Mouse (Mus musculus) kidney, postnatal 0 days (tissue): Measurements from ENCODE around the gene Vwf. TPM values are rescaled to one million over a fixed set of nuclear protein-coding genes. Genes with fewer than 3 reads are reported as not detected.

ENCODE experiments used
- ATAC-seq: fragments of 200-750 bp; cut with Nextera tagmentation; replicated peaks from 2 replicates; pipeline ENCODE4 v1.8.0; 2017; ENCODE audit warnings: low read depth, moderate number of reproducible peaks, moderate TSS enrichment, moderate library complexity; ENCODE audit not compliant: low FRiP score
- DNase-seq: peaks from one replicate; pipeline ENCODE4 v3.0.0-alpha.2; 2016; ENCODE audit warnings: low spot score
- H3K27ac ChIP-seq: fragments of 300-500 bp; sonication (generic); 2 replicates; pipeline ENCODE4 v1.5.1; 2014; ENCODE audit warnings: mild to moderate bottlenecking
- H3K27me3 ChIP-seq: fragments of 300-500 bp; sonication (generic); 2 replicates; pipeline ENCODE4 v1.6.1; 2014; ENCODE audit warnings: low read length, mixed read lengths; ENCODE audit not compliant: insufficient read depth
- H3K36me3 ChIP-seq: fragments of 300-500 bp; sonication (generic); 2 replicates; pipeline ENCODE4 v1.6.1; 2014; ENCODE audit warnings: low read length, mixed read lengths; ENCODE audit not compliant: insufficient read depth
- H3K4me1 ChIP-seq: fragments of 300-500 bp; sonication (generic); replicated peaks from 2 replicates; pipeline ENCODE4 v1.6.1; 2014; ENCODE audit warnings: antibody characterized with exemption, low read length, mixed read lengths; ENCODE audit not compliant: insufficient read depth
- H3K4me2 ChIP-seq: fragments of 300-500 bp; sonication (generic); 2 replicates; pipeline ENCODE4 v1.6.1; 2014; ENCODE audit warnings: mild to moderate bottlenecking, low read length, moderate library complexity, mixed read lengths
- H3K4me3 ChIP-seq: fragments of 300-500 bp; sonication (generic); replicated peaks from 2 replicates; pipeline ENCODE4 v1.5.1; 2014; ENCODE audit warnings: low read depth, low read length
- H3K9ac ChIP-seq: fragments of 300-500 bp; sonication (generic); 2 replicates; pipeline ENCODE4 v1.6.1; 2014; ENCODE audit warnings: low read depth, low read length
- H3K9me3 ChIP-seq: fragments of 300-500 bp; sonication (generic); replicated peaks from 2 replicates; pipeline ENCODE4 v1.6.1; 2016; ENCODE audit warnings: low read length, inconsistent platforms, mixed read lengths
- CTCF ChIP-seq: IDR thresholded peaks from 2 replicates; pipeline ENCODE4 v1.5.1; 2016; ENCODE audit warnings: antibody characterized with exemption, low read depth, mild to moderate bottlenecking, moderate library complexity
- WGBS: fragments of 180-500 bp; shearing (Covaris S2); extraction: QIAGEN DNeasy Blood & Tissue Kit; methylation state at CpG from one replicate; pipeline ENCODE4 v1.1.7; 2014; 5-methylcytosine and 5-hydroxymethylcytosine counted together
- polyA plus RNA-seq: library from polyadenylated mRNA; unstranded; fragments of >200 nt; fragmentation: Nextera tagmentation; extraction: Ambion mirVana; gene quantifications from 2 replicates; pipeline ENCODE4 v1.2.1, GENCODE M21; 2015

Vwf gene
- polyA plus RNA-seq, 1 experiment from 2014 or later = 4.5 TPM

DNA sequence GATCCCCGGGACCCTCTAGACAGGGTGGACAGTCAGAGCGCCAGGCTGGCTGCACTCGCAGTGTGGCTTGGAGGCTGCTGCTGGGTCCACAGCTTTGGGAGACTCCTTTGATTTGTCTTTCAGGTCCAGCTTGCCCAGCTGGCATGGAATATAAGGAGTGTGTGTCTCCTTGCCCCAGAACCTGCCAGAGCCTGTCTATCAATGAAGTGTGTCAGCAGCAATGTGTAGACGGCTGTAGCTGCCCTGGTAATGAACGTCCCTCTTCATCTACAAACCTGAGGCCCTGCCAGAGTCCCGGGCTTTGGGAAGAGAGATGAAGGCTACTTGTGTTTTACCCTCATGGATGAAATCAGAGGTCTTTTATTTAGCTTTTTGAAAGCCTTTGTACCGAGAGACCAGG is 43.5 kb downstream of the Vwf start:
- H3K4me1 ChIP-seq = peaks cover 6% of the 10 kb centered on the region
- no peak overlapping the region for H3K4me3 ChIP-seq
- 69% methylated on average over 7 of the region's 7 CpGs for WGBS
- H3K9ac ChIP-seq = no peak overlapping the region
- no peak overlapping the region for H3K27ac ChIP-seq
- no peak overlapping the region for H3K4me2 ChIP-seq
- ATAC-seq (no peak), DNase-seq (no peak)
- no peaks in the 10 kb centered on the region for H3K27me3 ChIP-seq
- H3K36me3 ChIP-seq = no peaks in the 10 kb centered on the region
- no peaks in the 10 kb centered on the region for H3K9me3 ChIP-seq
- no peak for TF ChIP-seq CTCF

GRCm38 (mm10) chr6:125590471-125590870 is 43.9 kb downstream of the Vwf start:
- peaks cover 4% of the 10 kb centered on the region for H3K4me1 ChIP-seq
- no peak overlapping the region for H3K4me3 ChIP-seq
- H3K4me2 ChIP-seq = no peak overlapping the region
- DNase-seq (no peak), ATAC-seq (no peak; the same call in 1 of the 2 replicates)
- no peaks in the 10 kb centered on the region for H3K27me3 ChIP-seq
- no peak overlapping the region for H3K9ac ChIP-seq
- no peaks in the 10 kb centered on the region for H3K9me3 ChIP-seq
- 27% methylated on average over 8 of the region's 8 CpGs for WGBS
- no peak overlapping the region for H3K27ac ChIP-seq
- H3K36me3 ChIP-seq = no peaks in the 10 kb centered on the region
- TF ChIP-seq CTCF = no peak

DNA sequence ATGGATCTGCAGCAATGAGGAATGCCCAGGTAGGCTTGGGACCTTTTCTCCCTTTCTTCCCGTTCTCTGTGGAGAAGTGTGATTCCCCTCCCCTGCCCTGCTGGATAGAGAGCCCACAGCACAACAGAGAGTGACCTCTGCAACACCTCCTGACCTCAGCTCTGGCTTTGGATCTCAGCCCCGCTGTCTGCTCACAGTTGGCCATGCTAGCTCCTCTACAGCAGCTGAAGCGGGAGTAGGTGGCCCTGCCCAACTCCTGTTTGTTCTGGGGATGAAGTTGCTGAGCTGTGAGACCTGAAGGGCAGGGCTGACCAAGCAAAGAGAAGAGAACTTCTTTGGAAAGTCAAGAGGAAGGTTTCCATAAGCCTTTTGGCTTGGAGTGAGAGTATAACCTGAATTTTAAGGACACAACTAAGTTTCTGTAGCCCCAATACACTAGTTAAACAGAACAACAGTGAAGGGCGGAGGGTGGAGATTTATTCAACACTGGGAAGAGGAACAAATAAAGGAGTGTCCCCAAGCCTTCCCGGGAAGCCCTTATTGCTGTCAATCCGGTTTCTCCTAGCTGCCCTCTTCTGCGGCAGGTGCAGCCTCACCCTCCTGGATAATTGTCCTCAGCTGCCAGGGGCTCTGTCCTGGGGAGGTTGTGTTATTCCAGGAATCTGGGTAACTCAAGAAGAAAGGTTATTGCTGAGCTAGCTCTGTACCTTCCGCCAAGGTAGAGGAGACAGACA is 45.2 kb downstream of the Vwf start:
- Histone ChIP-seq H3K9ac (no peak overlapping the region), H3K9me3 (no peaks in the 10 kb centered on the region), H3K27ac (no peak overlapping the region), H3K27me3 (no peaks in the 10 kb centered on the region), H3K4me3 (no peak overlapping the region), H3K4me2 (no peak overlapping the region), H3K36me3 (no peaks in the 10 kb centered on the region), H3K4me1 (no peaks in the 10 kb centered on the region; the same call in 1 of the 2 replicates)
- TF ChIP-seq CTCF = no peak
- DNase-seq = no peak
- 48% methylated on average over 8 of the region's 8 CpGs for WGBS
- ATAC-seq = no peak

GRCm38 (mm10) chr6:125592536-125592935 is 46.0 kb downstream of the Vwf start:
- H3K9me3 ChIP-seq = no peaks in the 10 kb centered on the region
- H3K27ac ChIP-seq = no peak overlapping the region
- H3K36me3 ChIP-seq = no peaks in the 10 kb centered on the region
- H3K4me1 ChIP-seq = no peaks in the 10 kb centered on the region; the same call in 1 of the 2 replicates
- no peaks in the 10 kb centered on the region for H3K27me3 ChIP-seq
- TF ChIP-seq CTCF = no peak
- 92% methylated on average over 6 of the region's 6 CpGs for WGBS
- H3K4me3 ChIP-seq = no peak overlapping the region
- no peak overlapping the region for H3K4me2 ChIP-seq
- ATAC-seq (no peak), DNase-seq (no peak)
- no peak overlapping the region for H3K9ac ChIP-seq

DNA sequence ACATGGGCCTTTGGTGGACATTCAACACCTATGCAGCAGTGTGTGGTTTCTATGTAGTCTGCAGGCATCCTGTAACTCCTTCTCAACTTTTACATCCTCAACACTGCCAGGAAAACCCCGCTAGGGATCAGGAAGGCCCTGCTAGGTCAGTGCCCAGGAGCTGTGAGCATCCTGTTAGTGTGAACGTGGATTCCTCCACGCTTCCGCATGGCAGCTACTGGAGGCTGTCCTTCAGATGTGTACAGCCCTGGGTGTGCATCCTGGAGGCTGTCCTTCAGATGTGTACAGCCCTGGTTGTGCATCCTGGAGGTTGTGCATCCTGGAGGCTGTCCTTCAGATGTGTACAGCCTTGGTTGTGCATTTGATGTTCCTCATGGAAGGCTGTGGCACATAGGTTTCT is 47.7 kb downstream of the Vwf start:
- H3K4me3 ChIP-seq = no peak overlapping the region
- H3K27me3 ChIP-seq = no peaks in the 10 kb centered on the region
- H3K4me1 ChIP-seq = no peaks in the 10 kb centered on the region; the same call in 1 of the 2 replicates
- H3K9ac ChIP-seq = no peak overlapping the region
- DNase-seq (no peak), ATAC-seq (no peak)
- WGBS = 73% methylated on average over 4 of the region's 4 CpGs
- H3K27ac ChIP-seq = no peak overlapping the region
- H3K9me3 ChIP-seq = no peaks in the 10 kb centered on the region
- no peak overlapping the region for H3K4me2 ChIP-seq
- TF ChIP-seq CTCF = no peak
- no peaks in the 10 kb centered on the region for H3K36me3 ChIP-seq

DNA sequence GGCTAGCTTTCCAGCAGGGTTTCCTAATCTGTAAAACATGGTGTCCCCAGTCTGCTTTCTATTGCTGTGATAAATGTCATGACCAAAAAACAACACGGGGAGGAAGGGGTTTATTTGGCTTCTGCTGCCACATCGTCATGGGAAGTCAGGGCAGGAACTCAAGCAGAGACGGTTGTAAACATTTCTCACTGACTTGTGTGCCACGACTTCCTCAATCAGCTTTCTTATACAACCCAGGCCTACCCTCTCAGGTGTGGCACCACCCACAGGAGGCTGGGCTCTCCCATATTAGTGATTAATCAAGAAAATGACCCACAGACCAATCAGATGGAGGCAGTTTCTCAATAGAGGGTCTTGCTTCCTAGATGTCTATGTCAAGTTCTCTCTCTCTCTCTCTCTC is 48.3 kb downstream of the Vwf start:
- Histone ChIP-seq H3K4me2 (no peak overlapping the region), H3K4me1 (no peaks in the 10 kb centered on the region; the same call in 1 of the 2 replicates), H3K36me3 (no peaks in the 10 kb centered on the region), H3K27me3 (no peaks in the 10 kb centered on the region), H3K9ac (no peak overlapping the region), H3K4me3 (no peak overlapping the region), H3K27ac (no peak overlapping the region), H3K9me3 (no peaks in the 10 kb centered on the region)
- WGBS = 16% methylated on average over 4 of the region's 4 CpGs
- no peak for TF ChIP-seq CTCF
- no peak for DNase-seq
- ATAC-seq = no peak
